Mouse (Mus musculus): ENCODE measurements around the gene Dstn. TPM values are rescaled to one million over a fixed set of nuclear protein-coding genes. Genes with fewer than 3 reads are reported as not detected.

Gene Dstn
- 100 to 1,000 TPM; 227 to 242 TPM for total RNA-seq (2021)
- long read RNA-seq, experiment 1, transcript Dstn-201 (4 exons, 1,911 nt), result major isoform, 170 of 229 reads
- long read RNA-seq, experiment 1, partial matches to known transcripts, result 53 of 229 reads
- long read RNA-seq, experiment 1, other reads (novel, unspliced or antisense), result 6 of 229 reads
- long read RNA-seq, experiment 2, transcript Dstn-201 (4 exons, 1,911 nt), result major isoform, 360 of 402 reads
- long read RNA-seq, experiment 2, partial matches to known transcripts, result 12 of 402 reads
- long read RNA-seq, experiment 2, other reads (novel, unspliced or antisense), result 30 of 402 reads

GRCm38 (mm10) chr2:143914760-143915599 lies at the start of gene Dstn:
Gene Dstn (plus strand): TSS chr2:143915320.
- peak; percentile 94 to 96 for DNase-seq (ENCODE audit: low spot score in 2 of 2)

DNA sequence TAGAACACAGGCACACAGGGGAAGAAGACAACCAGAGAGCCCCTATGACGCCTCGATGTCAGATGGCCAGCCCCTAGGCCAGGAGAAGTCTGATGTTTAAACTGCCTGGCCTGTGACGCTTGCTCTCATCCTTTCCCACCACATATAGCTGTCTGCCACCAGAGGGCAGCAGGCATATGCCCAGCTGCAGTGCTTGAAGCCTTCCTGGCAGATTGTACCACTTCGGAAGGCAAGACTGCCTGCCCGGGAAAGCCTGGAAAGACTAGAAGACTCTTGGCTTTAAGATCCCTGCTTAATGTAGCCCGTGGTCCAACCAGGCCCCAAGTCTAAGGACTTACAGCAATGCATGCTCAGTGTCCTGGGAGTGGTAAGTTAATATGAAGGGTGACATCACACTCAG lies 47.8 kb upstream of the Dstn start:
- DNase-seq (ENCODE audit: low spot score in 2 of 2), result peak in 1 of 2 experiments; percentile 61

- no peak for DNase-seq (ENCODE audit: low spot score in 2 of 2)
Observed at GRCm38 (mm10) chr2:143870936-143871688, 44.0 kb upstream of the Dstn start.

- no peak for DNase-seq (ENCODE audit: low spot score in 2 of 2)
Observed at GRCm38 (mm10) chr2:143876026-143876425, 39.1 kb upstream of the Dstn start.

DNA sequence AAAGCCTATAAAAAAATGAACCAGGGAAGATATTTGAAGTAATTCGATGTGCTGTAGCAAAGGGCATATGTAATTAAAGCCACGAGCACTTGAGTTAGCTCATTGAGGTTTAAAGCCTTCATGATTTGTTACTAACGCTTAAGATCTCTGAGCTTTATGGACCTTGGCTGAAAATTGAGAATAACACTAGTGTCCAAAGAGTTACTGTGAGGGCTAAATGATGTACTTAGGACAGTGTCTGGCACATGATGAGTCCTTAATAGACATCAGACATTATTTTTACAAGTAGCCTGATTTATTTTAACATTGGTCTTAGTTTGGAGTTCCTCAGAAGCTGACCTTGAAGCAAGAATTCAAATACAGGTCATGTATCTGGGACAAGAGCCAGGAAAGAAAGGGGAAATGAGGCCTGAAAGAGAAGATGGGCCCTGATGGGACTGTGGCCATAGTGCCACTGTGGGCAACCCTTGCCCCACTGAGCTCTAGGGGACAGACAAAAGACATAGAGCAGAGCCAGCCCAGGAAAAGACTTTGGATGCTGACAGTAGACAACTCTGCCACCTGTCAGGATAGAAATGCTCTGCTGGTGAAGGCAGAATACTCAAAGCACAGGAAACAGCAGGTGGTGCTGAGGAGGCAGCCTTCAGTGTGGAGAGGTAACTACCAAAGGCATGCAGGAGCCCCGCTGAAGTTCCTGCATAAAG lies 38.0 kb upstream of the Dstn start:
- DNase-seq (ENCODE audit: low spot score in 2 of 2), result no peak

DNA sequence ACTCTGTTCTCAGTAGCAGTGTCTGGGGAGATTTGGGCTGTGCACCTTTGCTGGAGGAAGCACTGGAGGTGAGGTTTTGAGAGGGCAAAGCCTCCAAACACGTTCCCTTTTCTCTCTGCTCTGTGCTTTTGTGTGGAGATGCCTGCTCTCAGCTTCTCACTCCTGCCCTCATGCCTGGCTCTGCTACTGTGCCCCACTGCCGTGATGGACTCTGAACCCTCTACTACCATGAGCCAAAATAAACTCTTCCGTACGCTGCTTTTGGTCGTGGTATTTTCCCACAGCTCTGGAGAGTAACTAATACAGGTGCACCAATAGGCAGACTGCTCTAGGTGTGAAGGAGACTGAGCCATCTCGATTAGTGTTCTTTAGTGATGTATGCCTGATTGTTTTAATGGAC lies 35.8 kb upstream of the Dstn start:
- no peak for DNase-seq (ENCODE audit: low spot score in 2 of 2)

DNA sequence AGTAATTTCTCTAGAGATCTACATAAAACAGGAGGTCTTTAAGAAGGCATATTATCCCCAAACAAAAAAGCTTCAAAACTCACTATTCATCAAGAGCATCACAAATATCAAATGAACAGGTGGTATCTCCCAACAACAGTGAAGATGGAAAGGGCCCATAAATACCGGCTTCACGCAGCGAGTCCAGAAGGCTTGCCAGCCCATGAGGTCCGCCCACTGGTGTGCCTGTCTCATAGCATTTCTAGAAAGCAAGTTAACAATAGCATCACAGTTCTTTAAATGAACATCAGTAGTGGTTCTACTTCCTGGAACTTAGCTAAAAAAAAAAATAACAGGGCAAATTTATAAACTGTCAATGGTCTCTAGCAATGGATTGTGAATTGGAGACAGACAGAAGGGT lies 33.1 kb upstream of the Dstn start:
- no peak for DNase-seq (ENCODE audit: low spot score in 2 of 2)

DNA sequence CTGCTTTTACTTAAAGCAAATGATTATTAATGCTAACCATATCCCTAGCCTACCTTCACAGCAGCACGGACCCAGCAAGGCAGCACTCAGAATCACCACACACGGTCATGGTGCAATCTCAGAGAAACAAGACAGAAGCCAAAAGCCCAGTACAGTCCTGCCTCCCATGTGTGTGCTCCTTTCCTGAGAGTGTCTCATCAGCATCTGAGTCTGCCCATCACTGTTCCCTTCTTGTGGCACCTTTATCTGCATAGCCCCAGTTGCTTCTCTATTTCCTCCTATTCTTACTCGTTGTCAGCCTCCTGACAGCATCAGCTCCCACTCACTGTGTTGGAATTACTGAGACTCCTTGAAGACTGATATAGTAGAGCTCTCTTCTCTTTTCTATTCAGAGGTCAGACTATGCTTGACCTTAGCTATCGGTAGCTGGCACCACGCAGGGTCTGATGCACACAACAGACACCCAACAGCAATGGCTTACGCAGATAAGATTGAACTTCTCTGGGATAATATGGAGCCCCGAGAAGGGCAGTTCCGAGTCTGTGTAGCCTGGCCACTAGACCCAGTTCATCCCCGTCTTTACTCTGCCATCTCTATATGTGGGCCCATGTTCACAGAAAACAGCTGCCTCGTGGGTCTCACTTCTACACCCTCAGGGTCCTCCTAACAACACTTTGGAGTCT lies 32.4 kb upstream of the Dstn start:
- DNase-seq (ENCODE audit: low spot score in 2 of 2), result no peak

GRCm38 (mm10) chr2:143889131-143889859 lies 25.8 kb upstream of the Dstn start:
- DNase-seq (ENCODE audit: low spot score in 2 of 2), result no peak

- no peak for DNase-seq (ENCODE audit: low spot score in 2 of 2)
Observed at GRCm38 (mm10) chr2:143889860-143890433, 25.2 kb upstream of the Dstn start.

DNA sequence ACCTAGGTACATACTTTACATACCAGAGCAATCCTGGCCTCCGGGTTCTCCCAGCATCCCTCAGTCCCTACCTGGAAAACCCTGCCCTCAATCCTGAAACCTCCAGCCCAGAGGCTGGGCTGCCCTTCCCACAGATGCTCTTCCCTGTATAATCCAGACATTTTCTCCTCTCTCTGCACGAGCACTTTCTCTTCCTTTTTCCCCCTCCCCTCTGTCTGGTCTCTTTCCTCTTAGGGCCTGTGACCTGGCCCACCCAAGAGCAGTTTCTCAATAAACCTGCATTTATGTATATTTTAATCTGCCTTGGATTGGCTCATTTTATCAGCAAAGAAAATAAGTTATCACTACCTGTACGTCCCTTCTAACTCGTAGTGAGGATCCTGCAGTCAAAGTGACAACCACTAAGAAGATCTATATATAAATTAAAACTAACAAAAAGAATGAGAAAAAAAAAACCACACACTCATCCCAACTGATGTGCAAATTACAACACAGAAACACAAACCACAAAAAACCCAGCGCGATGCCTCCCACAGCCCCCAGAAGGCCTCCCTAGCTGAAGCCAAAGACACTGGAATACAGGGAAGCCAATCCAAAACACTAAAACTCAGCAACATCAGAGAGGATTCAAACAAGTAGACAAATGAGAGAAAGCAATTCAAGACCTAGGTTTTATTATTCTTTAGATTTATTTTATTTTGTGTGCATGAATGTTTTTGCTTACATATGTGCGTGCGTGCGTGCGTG lies 23.6 kb upstream of the Dstn start:
- no peak for DNase-seq (ENCODE audit: low spot score in 2 of 2)

DNA sequence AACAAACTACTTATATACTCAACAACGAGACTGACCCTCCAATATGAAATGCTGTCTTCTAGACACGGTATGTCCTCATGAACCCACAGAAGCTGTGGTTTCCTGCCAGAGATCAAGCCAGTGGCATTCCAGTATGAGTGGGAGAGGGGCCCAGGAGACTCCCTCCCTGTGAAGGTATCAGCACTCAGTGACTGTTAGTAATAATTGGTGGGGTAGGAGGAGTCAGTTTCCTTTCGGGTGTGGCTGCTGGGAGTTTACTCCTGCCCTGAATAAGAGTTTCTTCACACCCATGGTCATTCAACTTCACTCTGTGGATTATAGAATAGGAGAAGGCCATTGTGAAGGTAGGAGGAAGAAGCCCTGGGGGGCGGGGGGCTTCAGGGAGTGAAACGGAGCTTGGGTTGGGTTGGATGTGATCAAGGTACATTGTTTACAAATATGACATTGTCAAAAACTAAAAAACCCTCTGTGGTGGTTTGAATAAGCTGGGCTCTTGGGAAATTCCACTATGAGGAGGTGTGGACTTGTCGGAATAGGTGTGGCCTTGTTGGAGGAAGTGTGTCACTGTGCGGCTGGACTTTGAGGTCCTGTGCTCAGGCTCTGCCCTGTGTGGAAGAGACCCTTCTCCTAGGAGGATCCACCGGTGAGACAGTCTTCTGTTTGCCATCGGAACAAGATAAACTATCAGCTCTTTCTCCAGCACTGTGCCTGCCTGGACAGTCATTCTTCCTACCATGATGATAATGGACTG lies 15.5 kb upstream of the Dstn start:
- DNase-seq (ENCODE audit: low spot score in 2 of 2), result no peak

- no peak for DNase-seq (ENCODE audit: low spot score in 2 of 2)
Observed at GRCm38 (mm10) chr2:143900821-143901351, 14.2 kb upstream of the Dstn start.

- DNase-seq (ENCODE audit: low spot score in 2 of 2), result no peak
Observed at GRCm38 (mm10) chr2:143903376-143904045, 11.6 kb upstream of the Dstn start.

DNA sequence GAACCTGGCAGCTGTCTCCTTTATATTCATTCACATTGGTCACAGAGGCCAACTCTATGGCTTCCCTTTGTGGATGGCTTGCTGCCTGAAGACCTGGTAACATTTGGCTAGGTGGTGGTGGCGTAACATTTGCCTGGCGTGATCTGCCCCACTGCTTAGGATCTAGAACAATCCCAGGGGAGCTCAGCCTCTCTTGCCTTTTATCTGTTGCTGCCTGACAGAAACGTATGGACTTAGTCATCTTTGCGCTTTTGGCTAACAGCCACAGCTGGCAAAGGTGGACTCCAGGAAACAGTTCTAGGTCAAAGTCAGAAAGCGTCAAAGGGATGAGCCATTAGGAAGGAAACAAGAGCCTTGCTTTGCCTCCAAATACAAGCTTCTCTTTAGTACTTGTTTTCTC lies 10.2 kb upstream of the Dstn start:
- no peak for DNase-seq (ENCODE audit: low spot score in 2 of 2)

GRCm38 (mm10) chr2:143909230-143909629 lies 5.9 kb upstream of the Dstn start:
- DNase-seq (ENCODE audit: low spot score in 2 of 2), result no peak

DNA sequence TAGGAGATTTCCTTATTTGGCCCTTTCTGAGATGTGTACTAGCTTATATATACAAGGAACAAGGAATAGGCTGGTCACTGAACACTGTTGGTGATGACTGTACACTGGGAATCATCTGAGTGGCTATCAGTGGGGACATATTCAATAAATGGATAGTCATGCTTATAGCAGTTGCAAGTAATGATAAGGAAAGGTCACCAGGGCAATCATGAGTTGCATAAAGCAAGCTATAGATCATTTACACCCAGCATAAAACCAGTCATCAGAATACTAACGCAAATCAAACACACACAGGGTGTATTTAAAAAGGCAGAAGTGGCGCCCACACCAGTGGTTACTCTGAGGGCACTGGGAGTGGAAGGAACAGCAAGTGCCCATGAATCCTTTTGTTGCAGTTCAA lies 2.9 kb upstream of the Dstn start:
- no peak for DNase-seq (ENCODE audit: low spot score in 2 of 2)

Data from adrenal gland, postnatal 4 days (tissue).